Mouse (Mus musculus) layer of hippocampus, adult 18-20 months (tissue): ENCODE measurements around the gene Ldlrad3. TPM values are rescaled to one million over a fixed set of nuclear protein-coding genes. Genes with fewer than 3 reads are reported as not detected.
A peak's percentile ranks its signal among the peaks of the same experiment; 100 is the strongest.

ENCODE experiments used
- DNase-seq, 2 experiments: peaks; one replicate each; pipeline ENCODE4 v3.0.0; 2022; ENCODE audit warnings: low spot score in 2 of 2
- total RNA-seq, 2 experiments: library from RNA; stranded (reverse); gene quantifications; 2 replicates each; pipeline ENCODE4 v1.2.3; 2021

Gene Ldlrad3
- total RNA-seq, 2 experiments from 2014 or later: 8.8 to 9.8 TPM

DNA sequence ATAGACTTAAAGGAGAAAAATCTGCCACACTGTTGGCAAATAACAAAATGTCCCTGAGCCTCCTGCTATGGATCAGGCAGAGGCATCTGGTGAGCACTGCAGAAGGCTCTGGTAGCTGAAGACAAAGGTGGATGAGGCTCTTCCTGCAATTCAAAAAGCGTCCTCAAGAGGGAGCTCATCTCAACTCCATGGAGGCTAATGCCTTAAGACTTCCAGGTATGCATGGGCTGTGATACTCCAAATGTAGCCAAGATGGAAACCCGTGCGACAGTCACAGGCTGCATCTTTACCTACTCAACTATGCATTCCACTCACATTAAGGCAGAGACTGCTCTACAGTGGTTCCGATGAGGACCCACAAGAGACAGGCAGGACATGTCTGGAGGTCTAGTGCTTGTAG is 108.6 kb downstream of the Ldlrad3 start:
- peak; percentile 54 to 89 for DNase-seq

DNA sequence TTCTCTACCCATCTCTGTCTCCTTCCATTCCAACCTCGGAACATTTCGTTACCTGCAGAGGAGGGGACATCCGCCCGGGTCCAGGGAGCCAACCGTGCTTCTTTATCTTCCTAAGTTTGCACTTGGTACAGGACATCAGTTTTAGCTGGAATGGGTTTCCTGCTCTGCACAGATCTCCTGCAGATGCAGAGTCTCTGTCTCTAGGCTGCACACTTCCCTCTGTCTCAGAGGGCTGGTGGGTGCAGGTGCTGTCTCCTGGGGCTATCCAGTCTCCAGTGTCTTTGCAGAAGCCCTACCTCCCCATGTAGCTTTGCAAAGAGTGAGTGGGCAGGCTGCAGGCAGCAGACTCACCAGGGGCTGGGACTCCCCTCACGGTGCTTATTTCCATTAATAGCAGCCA is 109.9 kb downstream of the Ldlrad3 start:
- no peak for DNase-seq

DNA sequence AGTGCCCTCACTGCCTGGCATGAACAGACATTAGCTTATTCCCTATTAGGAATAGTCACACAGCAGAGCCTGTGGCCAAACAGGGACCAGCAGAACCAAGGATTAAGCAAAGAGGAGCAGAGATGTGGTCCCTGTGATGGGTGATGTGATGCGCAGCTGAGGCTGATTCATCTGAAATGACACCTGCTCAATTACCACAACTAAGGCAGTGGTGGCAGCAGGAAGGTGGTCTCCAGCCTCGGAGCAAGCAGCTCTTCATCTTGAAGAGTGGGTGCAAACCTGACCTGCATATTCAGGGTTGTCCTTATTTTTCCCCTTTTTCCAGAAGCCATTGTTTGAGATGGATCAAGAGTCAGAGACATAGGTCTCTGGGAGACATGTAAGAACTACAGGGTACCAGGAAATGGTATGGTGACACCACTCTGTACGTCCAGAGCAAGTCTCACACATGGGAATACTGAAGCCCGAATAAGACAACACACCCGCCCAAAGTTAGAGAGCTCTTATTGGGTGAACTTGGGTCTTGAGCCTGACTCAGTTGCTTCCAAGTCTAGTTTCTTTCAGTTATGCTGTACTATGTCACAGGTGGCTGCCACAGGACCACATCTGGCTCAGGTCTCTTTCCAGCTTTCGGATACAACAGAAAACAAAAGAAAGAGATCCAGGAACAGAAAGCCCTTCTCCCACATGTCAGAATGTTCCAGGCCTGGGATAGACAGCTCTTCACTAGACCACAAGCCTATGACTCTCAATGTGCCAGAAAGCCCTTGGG is 112.7 kb downstream of the Ldlrad3 start:
- no peak for DNase-seq

DNA sequence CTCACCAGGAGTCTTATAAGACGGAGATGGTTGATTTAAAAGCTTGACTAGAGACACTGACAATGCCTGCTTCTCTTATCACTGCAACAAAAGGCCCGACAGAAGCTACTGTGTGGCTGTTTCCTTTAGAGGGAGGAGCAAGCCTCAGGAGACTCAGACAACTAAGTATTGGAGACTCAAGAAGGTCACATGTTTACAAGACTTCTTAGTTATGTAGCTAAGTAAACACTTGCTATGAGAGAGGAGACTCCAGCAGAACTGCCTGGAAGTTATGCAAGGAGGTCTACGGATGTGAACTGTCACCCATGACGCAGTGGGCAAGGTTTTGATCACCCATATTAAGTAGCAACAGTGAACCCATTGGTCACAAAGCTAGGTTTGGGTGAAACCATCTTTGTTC is 113.3 kb downstream of the Ldlrad3 start:
- DNase-seq: no peak

DNA sequence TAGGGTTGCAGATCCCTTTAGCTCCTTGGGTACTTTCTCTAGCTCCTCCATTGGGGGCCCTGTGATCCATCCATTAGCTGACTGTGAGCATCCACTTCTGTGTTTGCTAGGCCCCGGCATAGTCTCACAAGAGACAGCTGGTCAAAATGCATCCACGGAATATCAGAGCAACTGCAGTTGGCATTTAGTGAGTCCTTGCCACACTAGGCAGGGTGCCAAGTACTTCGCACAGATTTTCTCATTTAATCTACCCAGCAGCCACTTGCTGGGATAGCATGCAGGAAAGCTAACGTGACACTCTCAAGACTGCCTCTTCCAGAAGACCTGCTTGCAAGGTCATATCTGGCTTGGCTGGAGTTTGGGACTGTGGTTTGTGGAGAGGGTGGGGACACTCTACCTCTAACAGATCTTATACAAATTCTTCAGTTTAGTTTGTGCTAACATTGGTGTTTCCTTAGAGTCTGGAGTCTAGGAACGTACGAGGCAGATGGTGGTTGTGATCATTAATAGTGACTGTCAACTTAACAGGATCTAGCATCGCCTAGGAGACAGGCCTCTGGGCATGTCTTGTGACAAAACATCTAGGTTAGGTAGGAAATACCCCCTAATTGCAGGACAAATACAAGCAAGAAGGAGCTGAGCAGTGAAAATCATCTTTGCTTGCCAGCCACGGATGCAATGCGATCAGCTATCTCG is 115.0 kb downstream of the Ldlrad3 start:
- peak; percentile 24 to 75 for DNase-seq

DNA sequence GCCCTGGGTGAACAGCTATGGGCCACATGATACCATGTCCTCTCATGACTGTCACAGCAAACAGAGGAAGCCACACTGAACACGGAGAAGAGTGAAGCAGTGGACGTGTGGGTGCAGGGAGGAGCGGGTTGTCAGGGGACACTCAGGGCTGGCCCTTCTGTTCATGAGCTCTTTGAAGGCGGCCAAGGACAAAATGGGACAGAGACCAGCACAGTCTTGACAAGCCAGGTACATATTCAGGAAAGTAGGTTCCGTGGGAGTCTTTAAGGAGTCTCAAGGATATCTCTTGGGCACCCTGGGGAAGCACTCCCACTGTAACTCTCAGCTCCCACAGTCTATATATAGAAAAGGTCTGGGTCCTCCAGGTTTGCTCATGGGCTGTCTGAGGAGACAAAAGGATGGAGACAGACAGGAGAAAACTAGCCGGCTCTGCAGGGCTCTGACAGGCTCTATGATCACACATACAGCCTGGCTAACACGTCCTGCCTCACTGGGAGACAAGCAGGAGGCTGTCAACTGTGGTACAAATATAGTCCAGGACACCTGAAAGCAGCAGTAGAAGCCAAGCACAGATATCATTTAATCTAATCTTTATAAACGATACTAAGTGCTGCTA is 121.3 kb downstream of the Ldlrad3 start:
- DNase-seq: no peak

DNA sequence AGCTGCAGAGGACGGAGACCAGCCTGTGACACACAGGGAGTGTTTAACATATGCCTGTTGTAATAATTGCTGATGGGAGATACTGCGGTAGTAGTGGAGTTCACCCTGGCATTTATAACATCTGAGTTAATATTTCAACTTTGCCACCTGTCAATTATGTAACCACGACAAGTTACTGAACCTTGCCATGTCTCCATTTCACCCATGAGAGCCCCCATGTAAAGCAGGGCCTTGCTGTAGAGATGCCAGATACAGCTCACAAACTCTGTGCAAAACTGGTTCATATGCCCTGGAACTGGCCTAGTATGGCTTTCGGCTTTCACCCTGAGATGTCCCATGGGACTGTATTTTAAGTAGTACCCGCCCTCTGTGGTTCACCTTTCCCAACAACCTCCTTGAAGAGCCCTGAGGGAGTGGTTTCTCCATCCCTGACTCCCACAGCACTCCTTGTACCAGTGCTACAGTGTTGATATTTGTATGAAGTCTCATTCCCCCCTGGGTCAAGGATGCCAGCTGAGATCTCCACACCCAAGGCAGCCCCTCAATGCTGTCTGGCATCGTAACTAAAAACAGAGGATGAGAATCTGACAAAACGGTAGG is 122.2 kb downstream of the Ldlrad3 start:
- DNase-seq: no peak

DNA sequence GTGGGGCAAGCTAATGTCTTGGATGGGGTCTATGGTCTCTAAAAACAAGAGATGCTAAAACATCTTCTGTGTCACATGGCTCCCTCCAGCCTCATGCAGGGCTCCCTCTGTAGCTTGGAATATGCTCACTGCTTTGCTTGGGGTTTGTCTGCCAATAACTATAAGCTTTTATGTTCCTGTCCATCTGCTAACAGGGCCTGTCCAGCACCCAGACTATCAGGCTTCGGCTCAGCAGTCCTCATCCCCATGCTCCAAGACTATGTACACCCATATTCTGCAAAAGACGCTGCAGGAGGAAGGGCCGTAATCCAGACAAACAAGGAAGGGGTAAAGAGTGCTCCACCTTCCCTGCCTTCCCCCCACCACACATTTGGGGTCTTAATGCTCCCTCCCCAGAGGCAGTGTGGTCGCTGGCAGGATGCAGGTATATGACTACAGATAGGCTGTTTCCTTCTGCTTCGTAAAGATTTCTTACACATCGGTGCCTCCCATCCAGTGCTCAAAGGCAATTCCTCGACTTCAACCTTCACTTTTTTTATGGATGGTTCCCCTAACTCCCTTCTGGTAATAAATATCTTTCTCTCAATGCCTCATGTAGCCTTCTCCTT is 123.2 kb downstream of the Ldlrad3 start:
- no peak for DNase-seq

DNA sequence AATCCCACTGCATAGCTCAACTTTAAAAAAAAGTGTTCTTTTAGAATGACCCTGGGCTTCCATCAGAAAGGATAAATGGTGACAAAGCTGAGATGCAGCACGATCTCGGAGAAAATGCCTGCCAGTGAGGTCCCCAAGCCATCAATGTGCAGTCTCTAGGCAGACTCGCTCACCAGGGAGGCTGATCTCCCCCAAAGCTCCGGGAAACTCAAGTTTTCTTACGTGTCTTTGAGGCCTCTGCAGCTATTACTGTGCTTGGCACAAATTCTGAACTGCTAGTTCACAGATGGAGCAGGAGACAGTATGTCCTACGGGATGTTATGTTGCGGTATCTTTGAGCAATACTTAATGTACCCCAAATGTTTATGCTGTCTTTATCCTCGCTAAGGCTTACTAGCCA is 124.3 kb downstream of the Ldlrad3 start:
- DNase-seq: peak in 1 of 2 experiments; percentile 55

DNA sequence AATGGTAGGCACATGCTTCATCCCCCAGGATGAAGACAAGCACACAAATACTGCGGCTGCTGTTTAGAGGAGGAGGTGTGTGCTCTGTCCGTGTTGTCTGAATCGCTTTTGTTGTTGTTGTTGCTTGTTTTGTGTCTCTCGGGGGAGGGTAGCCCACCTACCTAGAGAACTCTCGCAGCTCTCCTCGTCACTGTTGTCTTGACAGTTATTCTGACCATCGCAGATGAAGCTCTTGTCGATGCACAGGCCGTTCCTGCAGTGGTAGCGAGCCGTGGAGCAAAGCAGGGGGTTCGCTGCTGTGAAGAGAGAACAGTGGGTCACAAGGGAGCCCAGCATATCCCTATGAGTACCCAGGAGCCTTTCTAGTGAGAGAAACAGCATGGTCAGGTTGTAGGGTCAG is 128.4 kb downstream of the Ldlrad3 start:
- no peak for DNase-seq

DNA sequence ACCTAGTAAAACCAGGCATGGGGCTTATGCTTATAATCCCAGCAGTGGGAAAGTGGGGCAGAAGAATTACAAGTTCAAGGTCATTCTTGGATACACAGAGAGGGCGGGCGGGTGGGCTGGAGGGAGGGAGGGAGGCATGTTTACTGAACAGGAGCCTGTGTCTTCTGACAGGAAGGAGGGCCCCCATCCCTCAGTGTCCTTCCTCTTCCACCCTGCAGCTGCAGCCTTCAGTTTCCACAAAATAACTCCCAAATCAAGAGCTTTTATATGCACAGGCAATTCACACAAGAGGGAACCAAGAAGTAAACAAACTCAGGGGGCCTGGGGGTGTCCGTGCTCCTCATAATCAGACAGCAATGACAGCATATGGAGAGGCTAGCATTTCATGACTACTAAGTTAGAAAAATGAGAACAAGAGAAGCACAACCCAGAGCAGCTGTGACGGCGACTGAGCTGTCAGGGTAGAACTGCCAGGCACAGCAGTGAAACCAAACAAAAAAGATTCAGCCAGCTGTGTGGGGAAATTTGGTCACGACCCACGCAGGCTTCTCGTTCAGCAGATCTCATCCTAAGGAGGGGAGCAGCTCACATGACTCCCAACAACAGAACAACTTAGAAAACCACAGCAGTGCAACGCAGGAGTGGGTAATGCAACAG is 129.0 kb downstream of the Ldlrad3 start:
- DNase-seq: peak; percentile 56 to 64

DNA sequence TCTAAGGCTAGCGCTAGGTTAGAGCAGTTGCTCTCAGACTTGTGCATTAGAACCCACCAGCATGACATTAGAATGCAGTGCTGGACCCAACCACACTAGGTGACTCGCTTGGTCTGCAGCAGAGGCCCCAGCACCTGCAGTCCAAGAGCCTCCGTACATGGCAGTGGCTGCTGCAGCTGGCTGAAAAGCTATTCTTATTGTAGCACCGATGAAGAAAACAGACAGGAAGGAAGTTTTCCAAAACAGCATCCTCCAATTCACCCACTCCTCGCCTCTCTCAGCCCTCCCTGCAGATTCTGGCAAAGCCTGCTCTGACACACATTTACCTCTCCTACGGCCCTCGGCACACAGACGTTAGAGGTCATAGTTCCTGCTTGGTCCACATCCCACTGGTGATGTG is 130.0 kb downstream of the Ldlrad3 start:
- no peak for DNase-seq

DNA sequence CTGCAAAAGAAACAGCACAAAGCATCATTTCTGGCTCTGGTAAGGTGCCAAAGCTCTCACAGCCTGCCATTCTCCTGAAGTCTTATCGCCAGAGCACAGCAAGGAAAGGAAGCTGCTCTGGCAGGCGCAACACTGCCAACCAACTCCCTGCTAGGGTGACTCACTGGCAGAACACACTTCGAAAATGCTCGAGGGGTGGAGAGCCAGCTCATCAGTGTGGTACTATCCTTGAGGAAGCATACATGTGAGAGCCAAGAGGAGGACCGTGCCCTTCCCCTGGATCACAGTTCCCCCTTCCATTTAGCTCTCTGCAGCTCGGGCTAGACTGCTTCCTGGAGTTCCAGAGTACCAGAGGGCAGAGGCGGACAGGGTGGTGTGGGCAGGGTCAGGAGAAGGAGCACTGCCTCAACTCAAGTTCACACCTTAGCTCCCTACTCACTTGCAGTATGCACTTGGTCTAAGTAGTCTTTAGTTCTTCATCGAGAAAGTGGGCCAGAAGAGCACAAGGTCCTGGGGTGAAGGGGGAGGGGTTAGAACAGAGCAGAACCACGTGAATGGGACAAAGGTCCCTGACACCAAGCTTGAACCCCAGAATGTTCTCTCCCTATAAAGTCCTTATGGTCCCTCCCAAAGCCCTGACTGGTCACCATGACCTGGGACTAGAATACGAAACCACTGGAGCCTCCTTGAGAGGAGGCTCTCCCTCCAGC is 133.1 kb downstream of the Ldlrad3 start:
- peak; percentile 60 to 66 for DNase-seq

DNA sequence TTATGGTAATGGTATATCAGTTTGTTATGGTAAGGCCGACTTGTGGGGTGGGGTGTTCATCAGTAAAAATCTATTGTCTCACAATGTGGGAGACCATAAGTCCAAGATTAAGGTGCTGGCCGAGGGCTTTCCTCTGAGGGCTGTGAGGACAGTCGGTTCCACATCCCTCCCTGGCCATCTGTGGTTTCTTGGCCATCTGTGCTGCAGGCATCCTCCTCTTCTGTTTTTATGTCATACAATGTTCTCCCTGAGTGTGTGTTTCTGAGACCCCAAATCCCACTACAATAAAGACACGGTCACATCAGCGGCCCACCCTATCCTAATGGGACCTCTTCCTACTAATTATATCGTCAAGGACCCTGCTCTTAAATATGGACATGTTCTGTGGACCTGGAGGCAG is 133.8 kb downstream of the Ldlrad3 start:
- peak in 1 of 2 experiments; percentile 40 for DNase-seq

DNA sequence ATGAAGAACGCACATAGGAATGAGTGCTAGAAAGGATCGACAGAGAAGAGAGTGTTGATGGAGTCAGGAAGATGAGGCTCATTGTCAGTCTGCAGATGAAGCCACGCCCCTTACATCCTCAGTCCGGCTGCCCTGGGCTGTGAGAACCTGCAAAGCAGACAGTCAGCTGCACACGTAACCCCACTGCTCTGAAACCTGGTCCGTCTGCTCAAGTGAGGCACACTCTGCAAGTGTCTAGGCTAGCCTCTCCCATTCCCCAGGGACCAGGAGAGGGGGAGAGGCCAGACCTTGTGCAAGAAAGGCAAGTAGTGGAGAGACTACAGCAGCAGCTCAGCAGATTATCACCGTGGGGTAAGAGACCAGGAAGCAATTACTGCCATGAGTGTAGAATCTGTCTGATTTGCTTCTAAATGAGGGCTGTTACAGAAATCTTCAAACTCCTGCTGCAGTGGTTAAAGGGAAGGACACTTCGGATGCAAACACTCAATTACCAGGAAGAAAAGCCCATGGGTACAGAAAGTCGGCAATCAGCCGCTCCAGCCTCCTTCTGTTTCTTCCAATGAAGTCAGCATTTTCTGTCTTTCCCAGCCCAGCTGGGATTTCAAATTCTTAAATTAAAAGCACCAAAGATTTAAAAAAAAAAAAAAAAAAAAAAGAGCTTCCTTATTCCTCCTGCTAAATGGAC is 136.2 kb downstream of the Ldlrad3 start:
- DNase-seq: no peak

DNA sequence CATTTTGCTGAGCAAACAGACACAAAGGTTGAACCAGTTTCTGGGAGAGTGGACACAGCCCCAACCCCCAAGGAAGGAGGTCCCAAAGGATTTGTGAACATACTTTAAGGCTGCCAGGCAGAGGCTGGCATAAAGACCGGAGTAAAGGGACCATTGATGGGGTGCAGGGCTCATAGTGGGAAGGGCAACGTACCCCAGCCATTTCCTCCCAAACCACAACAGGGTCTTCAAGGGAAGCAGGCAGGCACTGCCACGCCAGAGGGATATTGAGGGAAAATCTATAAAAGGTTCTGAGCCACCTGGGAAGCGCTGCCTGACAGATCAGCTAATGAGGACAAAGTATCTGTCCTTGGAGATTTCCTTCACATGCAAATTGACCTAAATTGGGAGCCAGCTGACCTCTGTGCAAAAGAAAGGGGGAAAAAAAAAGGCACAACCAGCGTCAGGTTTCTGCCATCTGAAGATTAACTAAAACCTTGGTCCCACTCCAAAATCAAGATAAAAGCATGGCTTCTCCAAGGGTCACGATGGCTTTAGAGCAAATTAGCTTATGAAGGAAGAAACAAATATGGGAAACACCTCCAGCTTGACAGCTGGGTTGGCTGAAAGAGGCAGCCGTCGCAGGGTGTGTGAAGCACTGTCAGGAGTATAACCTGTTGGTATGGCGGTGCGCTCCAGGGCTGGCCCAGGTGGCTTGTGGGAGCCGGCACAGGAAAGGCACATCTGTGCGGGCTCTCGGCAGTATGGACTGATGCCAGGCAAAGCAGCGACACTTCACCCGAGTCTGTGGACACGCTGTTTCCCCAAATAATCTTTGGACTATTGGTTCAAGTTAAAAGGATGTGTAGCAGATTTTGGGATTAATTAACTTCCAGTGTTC is 137.6 kb downstream of the Ldlrad3 start:
- no peak for DNase-seq

DNA sequence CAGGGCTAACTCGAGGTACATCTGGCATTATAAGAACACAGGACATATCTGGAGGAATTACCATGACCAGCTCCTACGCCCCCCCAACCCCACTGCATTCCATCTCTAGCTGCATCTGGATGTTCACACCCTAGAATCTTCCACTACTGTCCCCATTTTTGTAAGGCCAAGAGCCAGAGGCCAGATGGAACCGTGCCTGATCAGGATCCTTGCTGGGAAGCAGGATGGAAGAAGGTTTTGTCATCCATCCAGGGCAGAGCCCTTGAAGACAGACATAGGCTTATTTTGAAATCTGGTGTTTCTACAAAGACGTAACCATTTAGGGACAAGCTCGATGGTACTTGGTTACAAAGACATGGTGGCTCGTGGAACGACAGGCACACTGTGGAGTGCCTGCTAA is 139.7 kb downstream of the Ldlrad3 start:
- no peak for DNase-seq

DNA sequence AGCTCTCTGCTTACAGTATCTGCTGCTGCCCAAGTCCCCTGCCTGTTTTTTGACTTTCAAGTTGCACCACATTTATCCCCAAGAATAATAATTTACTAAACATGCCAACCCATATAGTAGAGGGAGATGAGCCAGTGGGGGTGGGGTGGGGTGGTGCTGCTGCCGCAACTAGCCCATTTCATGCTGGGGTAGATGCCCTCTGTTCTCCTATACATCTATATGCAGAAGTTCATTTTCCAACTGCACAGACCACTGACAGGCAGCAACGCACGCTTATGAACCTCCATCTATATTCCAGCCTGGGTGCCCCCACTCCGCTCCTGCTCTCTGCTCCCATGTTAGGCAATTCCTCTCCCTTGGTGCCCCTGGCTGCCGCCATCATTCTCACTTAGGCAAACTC is 145.7 kb downstream of the Ldlrad3 start:
- DNase-seq: no peak

DNA sequence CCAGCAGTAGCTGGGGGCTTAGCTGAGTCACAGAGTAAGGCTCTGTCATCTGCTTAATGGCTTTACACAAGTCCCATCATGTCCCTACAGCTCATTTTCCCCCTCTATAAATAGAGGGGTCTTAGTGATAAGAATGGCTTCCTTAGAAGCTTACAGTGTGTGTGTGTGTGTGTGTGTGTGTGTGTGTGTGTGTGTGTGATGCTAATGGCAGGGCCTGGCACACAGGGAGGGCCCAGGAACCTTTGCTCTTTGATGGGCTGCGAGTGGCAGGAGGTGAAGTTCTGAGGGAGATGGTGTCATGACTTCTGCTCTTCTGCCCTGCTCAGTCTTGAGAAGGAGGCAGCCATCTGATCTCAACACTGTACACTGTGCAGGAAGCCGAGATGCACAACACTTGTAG is 146.2 kb downstream of the Ldlrad3 start:
- no peak for DNase-seq
